Mouse (Mus musculus): ENCODE measurements around the gene Ifngr2.

DNA sequence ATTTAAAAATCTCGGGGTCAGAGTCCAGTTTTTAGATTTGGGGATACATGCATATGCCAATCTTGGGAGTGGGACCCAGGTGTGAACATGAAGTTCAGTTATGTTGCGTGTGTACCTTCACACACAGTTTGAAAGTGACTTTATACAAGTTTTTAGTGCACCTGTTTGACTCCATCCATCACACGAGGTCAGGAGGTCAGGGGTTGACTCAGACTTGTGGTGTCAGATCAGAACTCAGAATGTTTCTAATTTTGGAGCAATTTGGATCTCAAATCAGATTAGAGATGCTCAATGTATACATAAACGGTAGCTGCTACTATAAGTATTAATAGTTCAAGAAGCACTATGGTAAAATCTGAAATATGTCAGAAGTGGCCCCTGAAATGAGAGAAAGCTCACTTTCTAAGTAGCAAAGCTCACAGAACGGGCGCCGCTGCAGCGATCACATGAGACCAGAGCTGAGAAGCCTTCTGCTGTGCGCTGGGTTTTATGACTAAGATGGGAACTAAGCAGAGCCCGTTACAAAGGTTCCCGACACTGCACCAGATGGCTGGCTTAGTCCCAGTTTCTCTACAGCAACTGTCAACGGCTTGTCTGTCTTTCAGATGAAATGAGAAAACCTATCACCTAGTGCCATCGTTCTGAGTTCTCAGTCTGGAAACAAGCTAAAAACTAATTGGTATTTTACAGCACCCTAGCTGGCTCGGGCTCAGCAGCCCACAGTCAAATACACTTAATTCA lies 32.3 kb downstream of the Ifngr2 start:
- TF ChIP-seq GATA1 (IDR thresholded peaks at IDR 0.05; ENCODE audit: borderline replicate concordance, low read length) = no peak
- no peak for TF ChIP-seq FLI1 (IDR thresholded peaks at IDR 0.05; ENCODE audit: low read length)
